Mouse (Mus musculus): ENCODE results near the gene Slc26a5.

- TF ChIP-seq CTCF (IDR thresholded peaks at IDR 0.05; ENCODE audit: low read depth, low read length): no peak
- TF ChIP-seq POLR2A (IDR thresholded peaks at IDR 0.05; ENCODE audit: insufficient read depth, low read length): no peak
- TF ChIP-seq EP300 (IDR thresholded peaks at IDR 0.05; ENCODE audit: insufficient read depth, low read depth, low read length): no peak
These were observed 6.8 kb downstream of the Slc26a5 start for GRCm38 (mm10) chr5:21858653-21859052.
